Mouse (Mus musculus) heart, adult 2 months (tissue): ENCODE data around the gene Chm.

ENCODE experiments used
- CTCF ChIP-seq: fragments of 200-600 bp; IDR thresholded peaks from 2 replicates; pipeline ENCODE4 v1.8.1; 2022; ENCODE audit warnings: antibody characterized with exemption, mild to moderate bottlenecking, moderate library complexity
- EP300 ChIP-seq: fragments of 200-500 bp; IDR thresholded peaks from 2 replicates; pipeline ENCODE4 v1.6.1; 2011; ENCODE audit warnings: low read depth, low read length, control low read depth; ENCODE audit not compliant: insufficient read depth
- POLR2A ChIP-seq: fragments of 200-500 bp; IDR thresholded peaks from 2 replicates; pipeline ENCODE4 v1.6.1; 2011; ENCODE audit warnings: mild to moderate bottlenecking, low read depth, low read length, control low read depth; ENCODE audit not compliant: insufficient read depth

DNA sequence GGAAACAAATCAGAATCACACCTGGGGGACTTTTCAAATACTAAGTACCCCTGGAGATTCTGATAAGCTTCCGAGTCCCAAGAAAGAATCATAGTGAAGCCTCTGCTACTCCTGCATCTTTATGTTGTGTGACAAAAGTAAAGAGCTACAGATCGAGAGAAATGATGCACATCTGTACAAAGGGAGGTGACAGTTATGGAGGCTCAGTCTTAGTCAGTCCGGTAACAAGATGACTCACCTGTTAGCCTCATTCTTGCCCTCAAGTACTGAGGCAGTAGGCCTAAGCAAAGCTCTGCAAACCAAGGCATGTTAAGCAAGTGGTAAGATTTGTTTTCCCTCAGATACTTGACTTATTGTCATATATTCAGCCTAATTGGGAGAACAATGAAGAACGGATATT is 110.5 kb downstream of the Chm start:
- TF ChIP-seq POLR2A (no peak), CTCF (no peak), EP300 (no peak)
